Mouse (Mus musculus) ES-Bruce4 (cell line): ENCODE results near the gene A830005F24Rik.

ENCODE experiments used
- CTCF ChIP-seq: IDR thresholded peaks from one replicate; pipeline ENCODE4 v1.8.1; 2011; ENCODE audit warnings: low read depth, low read length
- EP300 ChIP-seq: IDR thresholded peaks from 2 replicates; pipeline ENCODE4 v1.6.1; 2011; ENCODE audit warnings: low read depth, low read length; ENCODE audit not compliant: insufficient read depth

GRCm38 (mm10) chr13:48540488-48540887, 27.1 kb downstream of the A830005F24Rik start:
- no peak for TF ChIP-seq CTCF
- TF ChIP-seq EP300, result no peak
